Mouse (Mus musculus): ENCODE measurements around the gene Optc.

GRCm38 (mm10) chr1:133856655-133857054 is 51.1 kb downstream of the Optc start:
- TF ChIP-seq CTCF (conservative IDR thresholded peaks at IDR 0.05; ENCODE audit: low read length) (no peak), POU5F1 (IDR thresholded peaks at IDR 0.05; ENCODE audit: borderline replicate concordance, low read length) (no peak), NANOG (IDR thresholded peaks at IDR 0.05; ENCODE audit: borderline replicate concordance, low read length) (no peak)
